Comparison of ENCODE assay signal across 23 mouse cellular contexts in the genomic region with DNA sequence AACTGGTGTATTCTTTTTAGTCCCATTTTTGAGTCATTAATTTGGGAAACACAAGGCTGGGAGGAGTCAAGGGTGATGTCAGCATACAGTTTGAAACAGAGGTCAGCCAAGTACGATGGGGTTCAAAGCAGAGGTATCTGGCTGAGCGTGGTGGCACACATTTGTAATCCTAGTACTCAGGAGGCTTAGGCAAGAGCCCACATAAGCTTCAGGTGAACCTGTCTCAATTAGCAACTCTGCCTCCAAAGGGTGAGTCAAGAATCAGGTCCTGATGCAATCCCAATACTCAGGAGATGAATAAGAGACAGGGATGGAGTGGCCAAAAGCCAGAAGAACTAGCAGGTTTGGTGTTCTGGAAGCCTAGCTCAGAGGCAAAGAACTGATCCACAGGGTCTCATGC. TPM values are rescaled to one million over a fixed set of nuclear protein-coding genes. Genes with fewer than 3 reads are reported as not detected.
"Had no signal": no experiment of that assay in that cellular context is flagged by ENCODE, and none has a peak within 500 bp of the region (broad histone marks: within the 10 kb centered on the region; RNA-seq: fewer than 3 reads in every experiment).

No protein-coding gene starts in this region.

- H3K9me3 ChIP-seq: midbrain, embryonic 10.5 days; midbrain, embryonic 12.5 days; midbrain, embryonic 15.5 days; neural tube, embryonic 12.5 days had no signal

- H3K4me1 ChIP-seq: midbrain, embryonic 10.5 days; midbrain, embryonic 12.5 days; neural tube, embryonic 12.5 days had no signal

- H3K4me2 ChIP-seq: lung, embryonic 14.5 days; midbrain, embryonic 12.5 days; midbrain, embryonic 15.5 days; neural tube, embryonic 12.5 days had no signal

- ATAC-seq: midbrain, embryonic 15.5 days had no signal

- DNase-seq: lung, adult 18-20 months; lung, embryonic 14.5 days; lung, postnatal 10 days; lung, postnatal 4 days; retina, postnatal 1 day; right cerebral cortex, adult 18-20 months; right cerebral cortex, postnatal 25 days; right cerebral cortex, postnatal 4 days; spleen, adult 18-20 months; thymus, adult 18-20 months; thymus, postnatal 14 days; thymus, postnatal 36 days had no signal

- H3K36me3 ChIP-seq: midbrain, embryonic 10.5 days; midbrain, embryonic 12.5 days; midbrain, embryonic 15.5 days; neural tube, embryonic 12.5 days had no signal

- H3K4me3 ChIP-seq: midbrain, embryonic 10.5 days; midbrain, embryonic 12.5 days; midbrain, embryonic 15.5 days; neural tube, embryonic 12.5 days had no signal

- H3K9ac ChIP-seq: lung, embryonic 14.5 days; midbrain, embryonic 12.5 days; midbrain, embryonic 15.5 days; neural tube, embryonic 12.5 days had no signal

- H3K27ac ChIP-seq: midbrain, embryonic 10.5 days; midbrain, embryonic 12.5 days; midbrain, embryonic 15.5 days; neural tube, embryonic 12.5 days had no signal

- H3K27me3 ChIP-seq: midbrain, embryonic 12.5 days; midbrain, embryonic 15.5 days; neural tube, embryonic 12.5 days had no signal

RNA-seq across cellular contexts. Expression of gene Mfsd4b1, which starts 7.8 kb away (rescaled TPM):
- total RNA-seq: megakaryocyte, adult 5-6 weeks; megakaryocyte-erythroid progenitor cell, adult 5-6 weeks; monocyte, adult 5-6 weeks; neutrophil, adult 5-6 weeks had no signal
- polyA plus RNA-seq: lung, embryonic 14.5 days; midbrain, embryonic 10.5 days; midbrain, embryonic 12.5 days; neural tube, embryonic 12.5 days; small intestine, adult 2 months; stomach, embryonic 14.5 days had no signal

RNA-seq across cellular contexts. Expression of gene Mfsd4b5, which starts 46.5 kb away (rescaled TPM):
- total RNA-seq: megakaryocyte-erythroid progenitor cell, adult 5-6 weeks; midbrain, postnatal 0 days; monocyte, adult 5-6 weeks had no signal
- polyA plus RNA-seq: midbrain, embryonic 10.5 days; midbrain, embryonic 15.5 days; midbrain, postnatal 0 days; stomach, embryonic 14.5 days had no signal
